Mouse (Mus musculus) lung, postnatal 14 days (tissue): ENCODE data around the gene Mprip.
"Not testable (repeated sequence)": the region's sequence is repeated elsewhere in the genome, so short reads cannot be mapped to it uniquely, and the experiment has no call there.

ENCODE experiments used
- DNase-seq: peaks from one replicate; pipeline ENCODE4 v3.0.0; 2021

Gene Mprip

DNA sequence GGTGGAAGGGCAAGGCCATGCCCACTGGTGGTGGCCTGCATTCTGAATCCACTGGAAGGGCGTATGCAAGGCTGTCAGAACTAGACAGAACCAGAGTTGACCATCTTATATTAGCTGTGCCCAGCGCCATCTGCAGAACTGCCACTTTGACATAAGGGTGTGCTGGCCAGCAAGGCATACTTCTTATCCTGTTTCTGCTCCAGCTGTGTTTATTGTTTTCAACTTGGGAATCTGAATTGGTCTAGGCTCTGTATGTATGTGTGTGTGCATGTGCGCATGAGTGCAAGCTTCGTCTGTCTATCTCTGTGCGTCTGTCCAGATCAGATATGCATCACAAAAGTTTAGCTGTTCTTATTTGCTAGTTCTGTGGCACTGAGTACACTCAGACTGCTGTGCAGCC lies 58.1 kb downstream of the Mprip start:
- DNase-seq, result no peak

GRCm38 (mm10) chr11:59721385-59721784 lies 60.3 kb downstream of the Mprip start:
- DNase-seq, result peak; percentile 56

- no peak for DNase-seq
Observed at GRCm38 (mm10) chr11:59727204-59727603, 66.1 kb downstream of the Mprip start.

- no peak for DNase-seq
Observed at GRCm38 (mm10) chr11:59731821-59732220, 70.7 kb downstream of the Mprip start.

DNA sequence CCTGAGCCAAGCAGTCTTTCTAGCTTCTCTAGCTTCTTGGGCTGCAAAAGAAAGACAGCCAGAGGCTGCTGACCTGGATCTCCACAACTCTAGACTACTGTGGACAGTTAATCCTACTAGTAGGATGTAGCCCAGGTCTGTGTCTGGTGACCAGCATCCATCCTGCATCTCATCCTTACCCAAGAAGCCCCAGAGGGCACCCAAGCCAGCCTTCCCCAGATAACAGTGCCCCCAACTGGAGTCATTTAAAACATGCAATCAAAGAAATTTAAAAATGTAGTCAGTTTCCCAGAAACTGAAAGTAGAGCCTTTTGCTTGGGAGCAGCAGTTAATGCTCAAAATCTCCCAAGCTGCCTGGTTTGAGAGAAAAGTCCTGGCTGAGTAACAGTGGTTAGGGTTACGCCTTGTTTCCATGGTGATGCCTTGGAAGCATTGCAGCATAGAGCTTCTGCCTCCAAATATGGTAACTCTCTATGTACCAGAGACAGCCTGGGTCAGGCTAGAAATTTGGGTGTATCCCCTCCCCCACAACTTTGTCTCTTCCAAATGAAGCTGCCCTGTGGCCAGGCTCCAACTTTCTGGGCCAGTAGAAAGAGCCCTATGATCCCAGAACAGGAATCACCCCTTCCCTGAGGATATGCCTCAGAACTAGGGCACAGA lies 71.4 kb downstream of the Mprip start:
- peak; percentile 77 for DNase-seq

DNA sequence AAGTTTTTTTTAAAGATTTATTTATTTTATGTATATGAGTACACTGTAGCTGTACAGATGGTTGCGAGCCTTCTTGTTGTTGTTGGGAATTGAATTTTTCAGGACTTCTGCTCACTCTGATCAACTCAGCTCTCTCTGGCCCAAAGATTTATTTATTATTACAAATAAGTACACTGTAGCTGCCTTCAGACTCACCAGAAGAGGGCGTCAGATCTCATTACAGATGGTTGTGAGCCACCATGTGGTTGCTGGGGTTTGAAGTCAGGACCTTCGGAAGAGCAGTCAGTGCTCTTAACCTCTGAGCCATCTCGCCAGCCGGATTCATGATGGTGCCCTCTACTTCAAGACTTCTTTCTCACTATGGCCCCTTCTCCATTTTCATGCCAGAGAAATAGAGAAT lies 72.5 kb downstream of the Mprip start:
- DNase-seq, result not testable (repeated sequence)

DNA sequence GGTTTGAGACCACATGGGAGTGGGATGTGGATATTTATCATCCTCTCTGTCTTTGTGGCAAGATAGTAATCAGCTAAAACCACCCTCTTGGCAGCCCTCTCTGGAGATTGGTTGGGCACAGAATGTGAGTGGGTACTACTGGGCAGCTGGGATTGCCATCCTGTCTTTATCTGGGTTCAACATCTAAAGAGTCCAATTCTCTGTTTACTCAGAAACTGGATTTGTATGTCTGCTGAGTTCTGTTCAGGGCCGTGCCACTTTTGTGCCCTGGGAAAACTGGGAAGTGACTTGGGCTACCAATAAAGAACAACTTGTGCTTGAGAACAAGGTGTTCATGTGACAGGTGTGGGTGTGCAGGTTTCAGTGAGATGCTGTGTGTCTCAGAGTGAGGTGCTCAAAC lies 73.2 kb downstream of the Mprip start:
- no peak for DNase-seq

GRCm38 (mm10) chr11:59735938-59736337 lies 74.8 kb downstream of the Mprip start:
- DNase-seq, result not testable (repeated sequence)

DNA sequence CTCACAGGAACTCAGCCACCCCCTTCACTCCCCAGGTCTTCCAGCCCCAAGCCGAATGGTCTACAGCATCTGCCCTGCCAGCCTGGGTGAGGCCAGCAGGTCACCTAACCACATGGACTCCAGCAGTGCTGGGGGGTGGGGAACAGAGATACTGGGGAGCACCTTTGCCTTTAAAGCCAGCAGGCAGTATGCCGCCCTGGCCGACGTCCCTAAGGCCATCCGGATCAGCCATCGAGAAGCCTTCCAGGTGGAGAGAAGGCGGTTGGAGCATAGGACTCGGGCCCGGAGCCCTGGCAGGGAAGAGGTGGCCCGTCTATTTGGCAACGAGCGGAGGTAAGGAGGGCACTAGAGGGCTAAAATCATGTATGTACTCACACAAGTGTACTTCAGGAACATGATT lies 76.1 kb downstream of the Mprip start:
- DNase-seq, result no peak

DNA sequence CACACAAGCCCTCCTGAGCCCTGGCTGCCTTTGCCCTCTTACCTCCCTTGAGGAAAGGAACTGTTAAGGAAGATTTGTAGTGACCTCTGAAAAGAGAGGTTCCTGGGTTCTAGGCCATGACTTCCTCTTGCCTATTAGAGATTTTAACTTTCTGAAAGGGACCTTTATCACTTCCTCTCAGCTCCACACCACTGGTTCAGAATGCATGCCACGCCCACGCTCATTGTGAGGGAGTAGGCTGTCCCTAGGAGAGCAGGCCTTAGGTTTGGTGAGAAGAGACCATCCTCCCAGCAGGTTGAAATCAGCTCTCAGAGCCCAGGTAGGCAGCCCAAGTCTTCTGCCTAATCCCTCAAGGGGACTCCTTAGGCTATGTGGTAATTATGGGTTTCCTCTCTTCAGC lies 78.9 kb downstream of the Mprip start:
- DNase-seq, result no peak

DNA sequence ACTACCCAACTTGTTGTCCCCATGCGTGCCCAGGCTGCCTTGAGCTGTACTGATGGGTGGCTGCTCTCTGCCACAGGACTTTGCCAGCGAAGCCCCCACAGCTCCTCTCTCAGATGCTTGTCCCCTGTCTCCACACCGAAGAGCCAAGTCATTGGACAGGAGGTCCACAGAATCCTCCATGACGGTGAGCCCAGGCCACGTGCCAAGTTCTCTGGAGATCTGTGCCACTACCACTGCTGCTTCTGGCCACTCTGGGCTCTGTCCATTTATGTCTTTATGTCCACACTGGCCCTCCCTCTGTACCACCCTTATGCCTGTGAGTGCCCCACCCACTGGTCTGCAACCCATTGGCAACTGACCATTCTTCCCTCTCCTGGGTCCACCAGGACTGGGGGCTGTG lies 80.8 kb downstream of the Mprip start:
- DNase-seq, result no peak

DNA sequence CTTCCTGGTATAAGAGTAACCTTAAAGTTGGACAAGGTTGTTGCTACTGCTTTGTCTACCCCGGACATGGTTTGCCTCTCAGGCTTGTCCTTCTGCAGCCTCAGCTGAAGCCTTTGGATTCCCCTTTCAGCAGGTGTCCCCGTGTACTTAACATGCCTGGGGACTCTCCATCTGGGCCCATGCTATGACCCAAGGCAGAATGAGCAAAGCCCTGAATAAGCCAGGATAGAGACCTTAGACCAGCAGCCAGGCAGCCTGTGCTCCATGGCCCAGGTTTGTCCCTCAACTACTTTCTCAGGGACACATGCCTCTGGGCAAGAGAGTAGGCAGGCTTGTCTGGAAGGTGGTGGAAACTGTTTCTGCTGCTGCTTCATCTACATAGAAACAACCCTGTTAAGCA lies 82.2 kb downstream of the Mprip start:
- DNase-seq, result no peak

- DNase-seq, result no peak
Observed at GRCm38 (mm10) chr11:59743712-59744111, 82.6 kb downstream of the Mprip start.

GRCm38 (mm10) chr11:59744374-59744773 lies 83.3 kb downstream of the Mprip start:
- DNase-seq, result no peak

- DNase-seq, result no peak
Observed at GRCm38 (mm10) chr11:59745851-59746250, 84.7 kb downstream of the Mprip start.

- DNase-seq, result peak; percentile 78
Observed at GRCm38 (mm10) chr11:59746614-59747013, 85.5 kb downstream of the Mprip start.

DNA sequence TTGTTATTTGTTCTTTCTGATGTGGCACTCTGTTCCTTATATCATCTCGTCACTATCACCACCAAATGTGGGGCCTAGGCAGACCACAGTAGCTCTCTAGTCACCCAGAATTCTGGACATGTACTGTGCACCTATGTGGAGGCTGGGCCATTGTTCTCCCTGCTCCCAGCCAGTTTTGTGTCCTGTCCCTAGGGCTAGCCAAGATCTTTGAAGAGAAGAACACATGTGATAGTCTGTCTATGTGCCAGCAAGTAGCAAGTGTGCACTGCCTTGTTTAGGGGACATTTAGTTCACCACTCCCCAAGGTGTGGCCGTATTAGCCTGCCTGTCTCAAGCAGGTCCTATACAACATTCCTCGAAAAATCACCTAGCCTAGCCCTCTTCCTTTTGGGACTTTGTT lies 87.9 kb downstream of the Mprip start:
- DNase-seq, result no peak

DNA sequence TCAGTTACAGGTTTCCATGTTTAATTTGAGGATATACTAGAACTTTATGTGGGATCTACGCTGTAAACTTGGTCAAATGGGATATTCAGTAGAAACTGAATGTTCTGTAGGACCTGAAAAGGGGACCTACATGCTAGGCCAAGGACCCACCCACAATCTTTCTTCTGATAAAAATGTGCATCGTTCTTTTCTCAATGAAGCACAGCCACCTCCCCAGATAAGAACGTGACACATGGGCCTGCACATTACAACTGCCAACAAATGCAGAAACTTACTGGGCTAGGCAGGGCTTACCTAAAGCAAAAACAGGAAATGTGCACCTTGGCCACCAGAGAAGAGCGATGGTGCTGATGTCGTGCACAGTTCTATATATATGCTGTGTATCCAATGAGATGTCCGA lies 93.4 kb downstream of the Mprip start:
- no peak for DNase-seq

- DNase-seq, result no peak
Observed at GRCm38 (mm10) chr11:59756351-59756750, 95.2 kb downstream of the Mprip start.

GRCm38 (mm10) chr11:59758191-59758985 lies 97.3 kb downstream of the Mprip start:
- DNase-seq, result no peak

DNA sequence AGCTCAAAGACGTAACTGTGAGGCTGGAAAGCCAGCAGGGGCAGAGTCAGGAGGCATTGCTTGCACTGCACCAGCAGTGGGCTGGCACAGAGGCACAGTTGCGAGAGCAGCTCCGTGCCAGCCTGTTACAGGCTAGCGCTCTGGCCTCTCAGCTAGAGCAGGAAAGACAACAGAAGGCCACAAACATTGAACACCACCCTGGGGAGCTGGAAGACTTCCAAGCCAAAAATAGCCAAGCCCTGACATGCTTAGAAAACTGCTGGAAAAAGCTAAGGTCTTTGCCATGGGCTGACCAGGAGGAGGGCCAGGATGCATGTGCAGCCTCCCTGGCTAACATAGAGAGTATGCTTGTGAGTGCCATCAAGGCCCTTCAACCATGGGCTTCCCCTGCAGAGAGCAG lies 98.1 kb downstream of the Mprip start:
- DNase-seq, result peak; percentile 38

DNA sequence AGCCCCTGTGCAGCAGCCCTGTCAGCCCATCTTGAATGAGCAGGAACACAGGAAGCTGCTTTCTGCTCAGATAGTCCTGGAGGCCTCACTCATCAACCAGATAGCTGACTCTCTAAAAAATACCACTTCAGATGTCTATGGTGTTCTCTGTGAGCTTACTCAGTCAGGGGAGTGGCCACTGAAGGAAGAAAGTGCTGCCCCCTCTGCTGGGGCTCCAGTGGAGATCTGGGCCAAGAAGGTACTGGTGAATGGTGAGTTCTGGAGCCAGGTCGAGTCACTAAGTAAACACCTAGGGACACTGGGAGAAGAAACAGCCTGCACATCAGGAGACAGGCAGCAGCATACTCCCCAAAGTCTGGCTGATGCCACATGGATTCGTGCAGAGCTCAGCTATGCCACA lies 98.5 kb downstream of the Mprip start:
- no peak for DNase-seq

DNA sequence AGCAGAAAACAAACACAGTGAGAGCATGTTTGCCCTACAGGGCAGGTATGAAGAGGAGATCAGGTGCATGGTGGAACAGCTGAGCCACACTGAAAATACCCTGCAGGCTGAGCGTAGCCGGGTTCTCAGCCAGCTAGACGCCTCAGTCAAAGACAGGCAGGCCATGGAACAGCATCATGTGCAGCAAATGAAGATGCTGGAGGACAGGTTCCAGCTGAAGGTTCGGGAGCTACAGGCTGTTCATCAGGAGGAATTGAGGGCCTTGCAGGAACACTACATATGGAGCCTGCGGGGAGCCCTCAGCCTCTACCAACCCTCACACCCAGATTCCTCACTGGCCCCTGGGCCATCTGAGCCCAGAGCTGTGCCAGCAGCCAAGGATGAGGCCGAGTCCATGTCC lies 99.7 kb downstream of the Mprip start:
- no peak for DNase-seq

DNA sequence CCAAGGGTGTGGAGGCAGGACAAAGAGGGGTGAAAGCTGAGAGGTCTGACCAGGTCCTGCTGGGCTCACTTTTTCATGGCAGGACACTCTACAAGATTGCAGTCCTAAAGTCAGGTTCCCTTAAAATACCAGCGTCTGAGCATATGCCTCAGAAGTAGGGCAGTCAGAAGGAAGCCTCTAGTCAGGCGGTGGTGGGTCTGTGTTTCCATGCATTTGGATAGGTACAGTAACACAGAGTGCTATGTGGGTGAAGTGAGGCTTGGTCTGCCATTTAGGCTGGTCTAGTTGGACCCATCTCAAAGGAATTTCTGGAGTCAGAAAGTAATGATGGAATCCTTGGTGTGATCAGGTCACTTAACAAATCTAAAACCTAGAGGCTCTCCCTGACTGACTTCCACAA lies 108.2 kb downstream of the Mprip start:
- no peak for DNase-seq

GRCm38 (mm10) chr11:59769738-59770137 lies 108.6 kb downstream of the Mprip start:
- no peak for DNase-seq
